Mouse (Mus musculus): ENCODE measurements around the gene Metap1d.

The Metap1d gene

DNA sequence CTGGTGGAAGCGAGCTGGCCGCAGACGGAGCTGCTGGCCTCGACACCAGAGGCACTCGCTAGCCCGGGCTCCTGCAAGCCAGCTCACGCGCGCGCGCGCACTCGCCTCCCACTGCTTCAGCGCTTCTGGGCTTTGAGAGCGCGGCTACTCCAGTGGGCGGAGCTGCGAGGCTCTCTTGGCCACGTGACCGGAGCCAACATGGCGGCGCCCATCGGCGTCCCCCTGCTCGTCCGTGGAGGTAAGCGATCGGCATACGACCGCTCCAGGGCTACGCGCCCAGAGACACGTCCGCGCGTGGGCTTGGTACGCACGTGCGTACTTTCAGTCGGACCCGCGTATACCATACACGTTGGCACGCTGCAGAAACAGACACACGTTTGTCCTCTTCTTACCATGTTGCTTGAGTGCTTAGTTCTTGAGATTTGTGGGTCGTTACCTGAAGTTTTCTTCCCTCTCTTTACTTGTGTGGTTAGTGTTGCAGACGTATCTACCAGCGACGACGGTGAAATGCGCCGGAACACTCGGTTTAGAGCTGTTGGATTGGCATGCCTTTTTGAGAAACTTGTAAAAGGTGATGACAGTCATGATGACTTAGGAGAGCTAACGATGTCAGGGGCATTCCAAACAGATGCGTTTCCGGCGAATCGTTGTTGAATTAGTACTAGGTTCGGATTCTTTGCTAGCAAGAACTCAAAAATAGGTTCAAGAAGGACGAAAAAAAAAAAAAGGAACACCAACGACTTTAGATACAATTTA is at the start of gene Metap1d:
Gene Metap1d (plus strand): TSS at position 116 of the 756 bp plus-strand sequence.
- peak; percentile 91 for DNase-seq (ENCODE audit: low read depth)

DNA sequence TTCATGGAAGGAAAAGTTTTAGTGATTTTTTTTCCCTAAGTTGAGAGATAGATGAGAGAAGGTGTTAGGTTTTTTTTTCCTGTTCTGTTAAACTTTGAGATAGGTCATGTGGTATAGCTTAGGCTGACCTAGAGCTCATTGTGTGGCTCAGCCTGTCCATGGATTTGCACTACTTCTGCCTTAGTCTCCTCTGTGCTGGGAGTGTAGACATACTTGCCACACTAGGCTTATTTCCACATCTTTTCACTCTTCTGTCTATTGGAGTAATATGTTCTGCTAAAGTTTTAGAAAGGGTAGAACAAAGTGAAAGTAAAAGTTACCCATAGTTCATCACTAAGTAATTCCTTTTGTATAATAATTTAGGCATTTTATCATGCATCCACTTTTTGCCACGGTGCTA is 47.5 kb upstream of the Metap1d start:
- no peak for DNase-seq (ENCODE audit: low read depth)

DNA sequence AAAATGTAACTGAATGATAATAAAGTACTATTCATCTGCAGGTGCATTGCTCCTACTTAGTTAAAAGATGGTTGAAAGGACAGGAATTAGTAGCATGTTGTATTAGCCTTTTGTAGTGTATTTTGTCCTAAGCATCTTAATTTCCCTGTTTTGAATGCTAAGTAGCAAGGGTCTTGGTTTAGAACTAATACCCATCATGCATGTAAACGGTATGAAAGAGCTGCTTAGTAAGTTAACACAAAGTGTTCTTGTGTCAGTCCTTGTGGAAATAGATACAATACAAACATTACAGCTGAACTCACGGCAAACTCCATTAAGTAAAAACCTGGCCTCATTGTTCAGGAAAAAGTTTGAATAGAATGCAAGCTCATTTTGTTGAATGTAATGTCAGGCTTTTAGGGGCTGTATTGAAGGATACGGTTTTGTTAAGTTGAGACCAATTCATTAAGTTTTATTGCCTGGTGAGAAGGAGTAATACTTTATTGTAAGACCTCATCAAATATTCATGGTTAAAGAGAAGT is 34.3 kb upstream of the Metap1d start:
- DNase-seq (ENCODE audit: low read depth): no peak

DNA sequence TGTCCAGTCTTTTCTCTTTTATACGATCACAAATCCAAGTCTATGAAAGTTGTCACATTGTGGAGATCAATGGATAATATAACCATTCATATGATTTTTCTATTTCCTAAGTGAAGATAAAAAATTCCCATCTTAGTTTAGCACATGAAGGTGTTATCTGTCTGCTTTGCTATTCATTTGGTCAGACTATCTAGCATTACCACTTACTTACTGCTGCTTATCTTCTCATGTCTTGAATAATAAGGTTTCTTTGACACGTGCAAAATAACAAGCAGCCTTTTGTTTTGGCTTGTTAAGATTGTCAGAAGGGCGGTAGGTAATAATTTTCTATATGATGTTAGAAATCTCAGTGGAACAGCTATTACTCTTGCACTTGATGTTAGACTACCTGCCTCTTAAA is 33.7 kb upstream of the Metap1d start:
- DNase-seq (ENCODE audit: low read depth): peak; percentile 22

DNA sequence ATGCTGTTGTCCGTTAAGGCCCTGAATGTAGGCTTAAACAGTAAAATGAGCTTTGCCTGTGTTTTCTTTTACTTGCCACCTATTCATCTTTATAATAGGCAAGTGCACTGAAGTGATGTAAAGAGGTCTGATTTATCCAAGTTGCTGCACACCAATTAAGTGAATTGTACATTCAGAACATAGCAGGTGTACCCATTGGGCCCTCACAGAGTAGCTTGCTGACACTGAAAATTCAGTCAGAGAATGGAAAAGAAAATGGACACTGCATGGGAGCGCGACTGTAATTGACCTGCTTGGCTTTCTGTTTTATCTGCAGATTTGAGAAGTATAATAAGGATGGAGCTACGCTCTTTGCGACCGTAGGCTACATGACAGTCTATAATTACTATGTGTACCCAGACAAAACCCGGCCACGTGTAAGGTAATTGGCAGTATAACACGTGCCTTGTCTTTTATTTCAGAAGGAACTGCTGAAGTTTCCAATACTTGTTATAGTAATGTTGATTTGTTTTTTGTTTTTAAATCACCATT is 32.1 kb upstream of the Metap1d start:
- no peak for DNase-seq (ENCODE audit: low read depth)

DNA sequence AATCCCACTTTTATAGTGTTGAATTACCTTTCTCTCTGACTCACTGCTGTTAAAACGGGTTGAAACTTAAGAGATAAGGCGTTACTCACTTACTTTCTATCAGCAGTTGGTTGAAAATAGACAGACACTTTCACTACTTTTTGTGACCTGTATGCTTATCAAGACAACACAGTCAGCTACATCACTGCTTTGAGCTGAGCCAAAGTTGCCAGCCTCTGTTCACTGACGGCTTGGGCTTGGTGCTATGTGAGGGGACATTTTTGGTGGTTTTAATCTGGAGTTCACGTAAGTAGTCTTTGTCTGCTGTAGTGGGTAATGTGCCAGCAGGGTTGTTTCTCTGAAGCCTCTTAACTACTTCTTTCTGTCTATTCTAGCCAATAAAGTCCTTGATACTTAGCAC is 28.5 kb upstream of the Metap1d start:
- peak; percentile 69 for DNase-seq (ENCODE audit: low read depth)

DNA sequence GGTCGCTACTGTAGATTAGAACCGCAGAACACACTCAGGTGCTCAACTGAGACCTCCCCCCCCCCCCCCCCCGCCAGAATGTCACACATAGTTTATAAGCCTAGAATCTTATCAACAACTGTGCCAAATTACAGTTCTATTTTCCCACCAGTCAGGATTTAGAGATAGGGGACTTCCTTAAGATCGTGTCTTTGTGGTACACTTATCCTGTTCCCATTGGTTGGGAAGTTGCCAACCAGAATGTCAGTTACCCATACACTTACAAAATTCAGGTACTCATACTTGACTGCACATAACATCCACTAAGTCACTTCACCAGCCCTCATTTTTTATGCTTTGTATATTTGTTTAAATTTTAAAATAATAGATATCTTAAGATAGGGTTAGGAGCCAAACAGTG is 17.6 kb upstream of the Metap1d start:
- DNase-seq (ENCODE audit: low read depth): no peak

DNA sequence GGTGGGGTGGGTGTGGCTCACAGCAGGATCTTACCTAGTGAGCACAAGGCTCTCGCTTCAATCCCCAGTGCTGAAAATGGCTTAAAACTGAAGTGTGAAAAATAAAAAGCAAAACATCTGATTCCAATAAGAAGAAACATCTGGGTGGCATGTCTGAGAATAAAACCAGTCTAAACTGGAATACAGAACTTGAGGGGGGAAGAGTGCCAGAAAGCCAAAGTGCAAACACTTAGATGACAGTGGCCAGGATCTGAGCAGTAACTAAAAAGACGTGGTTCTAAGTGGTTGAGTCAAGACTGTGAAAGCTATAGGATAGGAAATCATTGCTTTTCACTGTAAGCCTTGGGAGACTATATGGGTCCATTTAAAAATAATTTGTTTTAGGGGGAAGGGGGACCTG is 9.7 kb upstream of the Metap1d start:
- DNase-seq (ENCODE audit: low read depth): no peak

DNA sequence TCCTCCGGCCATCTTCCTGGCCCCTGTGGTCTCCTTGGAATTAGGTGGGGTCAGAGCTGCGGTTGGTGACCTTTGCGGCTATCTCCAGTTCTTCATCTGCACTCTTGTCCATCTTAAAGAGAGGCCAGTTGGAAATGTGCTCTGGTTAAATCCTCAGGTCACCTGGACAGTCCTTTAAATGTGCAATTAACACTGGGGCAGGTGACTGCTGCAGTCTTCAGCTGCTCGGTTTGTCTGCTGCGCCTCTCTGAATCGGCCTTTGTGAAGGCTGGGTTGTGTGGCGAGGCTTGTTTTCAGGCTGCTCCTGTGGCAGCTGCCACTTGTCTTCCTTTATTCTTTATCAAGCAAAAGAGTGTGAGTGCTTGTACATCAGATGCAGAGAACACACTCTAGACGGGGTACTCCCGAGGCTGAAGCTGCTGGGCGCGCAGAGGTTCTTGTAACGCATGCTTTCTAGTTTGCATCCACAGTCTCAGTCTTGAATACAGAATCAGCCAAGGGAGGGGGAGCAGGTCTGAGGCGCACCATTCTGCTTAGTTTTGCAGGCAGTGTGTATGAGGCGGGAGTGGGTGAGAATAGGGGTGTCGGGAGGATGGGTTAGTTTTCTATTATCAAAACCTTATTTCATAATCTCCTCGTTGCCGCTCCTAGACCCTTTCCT is 7.4 kb upstream of the Metap1d start:
- DNase-seq (ENCODE audit: low read depth): no peak

DNA sequence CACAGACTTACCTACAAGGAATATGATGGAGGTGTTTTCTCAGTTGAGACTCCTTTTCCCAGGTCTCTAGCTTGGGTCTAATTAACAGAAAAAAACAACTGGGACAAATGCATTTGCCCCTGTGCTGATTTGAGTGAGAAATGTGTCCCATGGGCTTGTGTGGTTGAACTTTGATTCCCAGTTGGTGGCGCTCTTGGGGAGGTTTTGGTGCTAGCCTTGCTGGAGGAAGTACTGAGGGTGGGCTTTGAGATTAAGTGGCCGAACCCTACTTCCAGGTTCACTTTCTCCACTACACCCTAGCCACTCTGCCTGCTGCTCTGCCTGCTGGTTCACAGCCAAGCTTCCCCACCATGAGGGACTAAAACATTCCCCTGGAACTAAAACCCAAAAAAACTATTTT is 3.5 kb upstream of the Metap1d start:
- DNase-seq (ENCODE audit: low read depth): no peak

DNA sequence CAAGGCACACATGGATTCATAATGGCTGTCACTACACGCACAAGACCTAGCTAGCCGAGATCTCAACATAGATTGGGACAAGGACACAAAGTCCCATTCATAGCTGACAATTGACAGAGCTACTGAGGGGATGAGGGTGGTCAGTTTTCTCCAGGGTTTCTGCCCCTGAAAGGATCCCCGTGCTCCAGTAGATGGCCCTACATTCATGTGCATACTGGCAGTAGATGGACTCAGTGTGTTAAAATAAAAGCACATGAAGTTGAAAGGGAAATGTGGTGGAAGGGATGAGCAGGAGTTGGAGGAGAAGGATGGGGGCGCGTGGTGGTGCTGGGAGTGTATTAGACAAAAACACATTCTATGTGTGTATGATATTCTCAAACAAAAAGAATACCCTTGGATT is 1.3 kb upstream of the Metap1d start:
- no peak for DNase-seq (ENCODE audit: low read depth)

DNA sequence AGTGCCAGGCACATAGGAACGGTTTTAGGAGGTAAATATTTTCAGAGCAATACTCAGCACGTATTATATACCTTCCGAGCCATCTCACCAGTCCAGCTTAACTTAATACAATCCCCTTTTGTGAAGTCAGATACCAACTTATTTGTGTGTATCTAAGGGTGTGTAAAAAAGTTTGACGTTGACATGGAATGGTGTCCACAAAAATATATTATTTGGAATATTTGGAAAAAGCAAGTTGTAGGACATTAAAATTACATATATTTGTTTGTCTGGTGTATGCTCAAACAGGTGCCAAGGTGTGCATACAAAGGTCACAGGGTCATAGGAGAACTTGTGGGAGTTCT is 813 bp downstream of the Metap1d start:
- no peak for DNase-seq (ENCODE audit: low read depth)

DNA sequence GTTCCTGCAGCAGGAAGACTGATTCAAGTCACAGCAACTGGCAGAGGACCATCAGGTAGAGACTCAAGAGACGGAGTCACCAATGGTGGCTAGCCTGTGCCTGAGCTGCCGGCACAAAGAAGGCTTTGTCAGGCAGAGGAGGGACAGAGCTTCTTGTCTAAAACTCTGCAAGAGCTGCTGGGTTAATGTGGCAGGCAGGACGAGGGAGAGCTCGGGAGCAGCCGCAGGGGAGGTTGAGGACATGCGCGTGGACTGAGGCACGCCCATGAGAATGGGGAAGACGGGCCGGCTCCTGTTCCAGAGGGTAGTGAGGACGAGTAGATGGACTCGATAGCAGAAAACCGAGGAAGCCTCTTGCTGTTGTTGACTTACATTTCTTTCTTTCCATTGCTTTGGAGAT is 5.5 kb downstream of the Metap1d start:
- no peak for DNase-seq (ENCODE audit: low read depth)

DNA sequence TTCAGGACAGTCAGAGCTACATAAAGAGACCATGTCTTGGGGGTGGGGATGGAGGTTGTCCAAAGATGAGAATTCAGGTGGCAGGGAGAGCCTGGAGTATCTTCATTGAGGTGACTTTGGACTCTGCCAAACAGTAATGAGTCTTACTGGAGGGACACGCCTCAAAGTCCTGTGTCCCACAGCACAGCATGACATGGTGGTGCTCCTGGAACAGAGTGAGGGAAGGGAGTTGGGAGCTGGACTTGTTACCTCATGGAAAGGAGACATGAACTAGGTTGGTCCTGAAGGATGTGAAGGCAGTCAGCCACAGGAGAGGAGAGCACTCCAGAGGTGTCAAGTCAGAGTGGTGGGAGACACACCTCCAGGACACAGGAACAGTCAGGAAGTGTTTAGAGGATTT is 6.6 kb downstream of the Metap1d start:
- no peak for DNase-seq (ENCODE audit: low read depth)

DNA sequence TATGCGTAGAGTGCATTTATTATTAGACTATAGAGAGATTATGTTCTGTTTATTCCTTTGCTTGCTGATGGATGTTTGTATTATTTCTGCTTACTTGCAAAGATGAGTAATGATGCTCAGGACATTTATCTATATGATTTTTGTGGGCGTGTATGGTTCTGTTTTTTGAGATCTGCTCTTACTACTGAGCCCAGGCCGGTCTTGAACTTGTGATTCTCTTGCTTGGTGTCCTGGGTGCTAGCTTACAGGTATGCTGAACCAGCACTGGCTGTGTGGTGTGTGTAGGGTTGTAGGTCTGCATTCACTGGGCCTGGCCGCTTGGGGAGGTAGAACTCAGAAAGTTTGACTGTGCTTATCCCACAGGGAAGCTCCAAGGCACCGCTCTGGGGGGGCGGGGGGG is 8.1 kb downstream of the Metap1d start:
- DNase-seq (ENCODE audit: low read depth): no peak

DNA sequence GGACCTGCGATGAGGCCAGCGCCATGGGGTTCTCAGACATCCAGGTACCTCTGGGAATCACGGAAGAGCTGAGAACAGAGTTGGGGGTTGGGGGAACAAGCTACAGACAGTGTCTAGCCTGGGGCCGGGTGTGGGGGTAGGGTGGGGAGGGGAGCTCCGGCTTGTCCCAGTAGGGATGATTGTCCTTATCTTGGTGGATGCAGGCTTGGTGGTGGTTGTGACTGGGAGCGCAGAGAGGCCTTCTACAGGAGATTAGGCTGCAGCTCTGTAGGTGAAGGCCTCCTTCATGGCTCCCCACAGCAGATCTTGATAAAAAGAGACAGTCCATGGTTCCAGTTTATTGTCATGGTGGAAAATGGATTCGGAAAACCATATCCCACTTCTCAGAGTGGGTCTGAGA is 8.5 kb downstream of the Metap1d start:
- peak; percentile 86 for DNase-seq (ENCODE audit: low read depth)

DNA sequence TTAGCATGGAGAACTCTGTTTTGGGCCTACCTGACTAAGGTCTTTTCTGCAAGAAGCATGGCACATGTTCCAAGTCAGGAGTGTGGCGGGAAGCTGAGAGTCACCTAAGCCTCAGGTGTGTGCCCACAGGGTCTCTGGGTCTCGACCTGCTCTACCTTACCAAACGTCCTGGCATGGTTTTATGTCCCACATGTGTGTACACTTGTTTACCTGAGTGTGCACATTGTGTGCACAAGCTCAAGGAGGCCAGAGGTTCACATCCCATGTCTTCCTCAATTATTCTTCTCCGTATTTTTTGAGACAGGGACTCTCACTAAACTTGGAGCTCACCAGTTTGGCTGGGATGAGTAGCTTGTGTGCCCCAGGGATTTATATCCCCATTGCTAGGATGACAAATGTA is 9.0 kb downstream of the Metap1d start:
- no peak for DNase-seq (ENCODE audit: low read depth)

DNA sequence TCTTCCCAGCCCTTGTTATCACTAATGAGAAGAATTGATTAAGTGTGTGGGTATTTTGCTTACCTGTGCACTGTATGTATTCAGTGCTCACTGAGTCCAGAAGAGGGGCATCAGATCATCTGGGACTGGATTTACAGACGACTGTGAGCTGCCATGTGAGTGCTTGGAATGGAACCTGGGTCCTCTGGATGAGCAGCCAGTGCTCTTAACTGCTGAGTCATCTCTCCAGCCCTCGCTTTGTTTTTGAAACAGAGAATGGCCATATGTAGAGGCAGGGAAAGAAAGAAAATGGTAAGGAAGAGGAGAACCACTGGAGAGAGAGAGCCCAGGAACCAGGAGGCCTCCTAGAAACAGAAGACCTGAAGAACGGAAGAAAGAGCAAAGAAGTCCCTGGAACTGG is 9.5 kb downstream of the Metap1d start:
- no peak for DNase-seq (ENCODE audit: low read depth)

DNA sequence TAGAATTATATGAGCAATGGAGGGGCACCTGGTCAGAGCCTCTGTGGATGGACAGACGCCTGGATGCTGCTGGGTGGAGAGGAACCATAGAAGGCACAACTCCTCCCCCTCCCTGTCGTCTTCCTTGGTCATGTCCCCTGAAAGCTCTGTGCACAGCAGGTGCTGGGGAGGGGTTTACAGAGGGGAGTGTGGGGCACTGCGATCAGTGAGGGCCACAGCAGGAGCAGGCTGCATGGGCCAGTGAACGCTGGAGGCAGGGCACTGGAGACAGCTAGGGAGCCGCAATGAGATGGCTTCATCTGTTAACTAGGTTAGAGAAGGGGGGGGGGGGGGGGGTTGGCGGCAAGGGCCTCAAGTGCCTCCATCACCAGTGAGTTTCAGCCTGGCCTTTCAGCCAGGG is 13.0 kb downstream of the Metap1d start:
- DNase-seq (ENCODE audit: low read depth): no peak

DNA sequence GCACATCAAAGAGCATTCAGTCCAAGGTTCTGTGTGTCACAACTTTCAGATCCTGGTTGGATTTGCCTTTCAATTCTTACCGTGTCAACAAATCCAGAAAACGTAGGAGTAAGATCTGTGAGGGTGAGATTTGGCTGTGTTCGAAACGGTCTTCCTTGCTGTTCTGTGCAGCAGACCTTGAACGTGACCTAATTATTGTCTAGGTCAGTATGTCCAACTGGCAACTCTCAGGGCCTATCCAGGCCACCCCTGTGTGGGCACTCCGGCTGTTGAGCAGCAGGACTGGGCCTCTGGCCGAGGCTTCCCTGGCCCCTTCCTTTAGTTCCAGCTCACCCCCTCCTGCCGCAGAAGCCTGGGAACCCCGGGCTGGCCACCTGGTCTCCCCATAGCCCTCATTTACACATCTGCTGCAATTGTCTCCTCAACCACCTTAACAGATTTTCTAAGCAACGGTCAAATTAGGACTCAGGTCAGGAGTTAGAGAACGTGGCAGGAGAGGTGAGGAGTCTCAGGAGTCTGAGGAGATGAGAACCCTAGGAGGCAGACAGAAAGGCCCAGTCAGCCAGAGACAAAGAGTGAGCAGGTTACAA is 13.9 kb downstream of the Metap1d start:
- no peak for DNase-seq (ENCODE audit: low read depth)

DNA sequence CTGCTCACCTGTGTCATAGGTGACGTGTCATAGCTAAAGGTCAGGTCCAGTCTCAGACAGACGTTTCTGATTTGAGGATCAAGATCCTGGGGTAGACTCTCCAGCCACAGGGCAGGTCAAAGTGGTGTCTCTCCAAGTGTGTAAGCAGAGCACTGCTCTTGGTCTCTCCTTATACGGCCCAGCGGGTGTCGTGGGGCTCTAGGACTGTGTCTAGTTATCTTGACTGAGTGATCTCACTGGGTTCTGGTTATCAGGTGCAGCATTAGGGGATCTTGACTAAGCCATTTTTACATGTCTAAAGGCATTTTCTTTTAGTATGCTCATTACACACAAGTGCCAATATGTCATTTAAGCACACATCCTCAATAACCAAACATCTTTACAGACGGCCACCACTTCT is 18.0 kb downstream of the Metap1d start:
- DNase-seq (ENCODE audit: low read depth): no peak

DNA sequence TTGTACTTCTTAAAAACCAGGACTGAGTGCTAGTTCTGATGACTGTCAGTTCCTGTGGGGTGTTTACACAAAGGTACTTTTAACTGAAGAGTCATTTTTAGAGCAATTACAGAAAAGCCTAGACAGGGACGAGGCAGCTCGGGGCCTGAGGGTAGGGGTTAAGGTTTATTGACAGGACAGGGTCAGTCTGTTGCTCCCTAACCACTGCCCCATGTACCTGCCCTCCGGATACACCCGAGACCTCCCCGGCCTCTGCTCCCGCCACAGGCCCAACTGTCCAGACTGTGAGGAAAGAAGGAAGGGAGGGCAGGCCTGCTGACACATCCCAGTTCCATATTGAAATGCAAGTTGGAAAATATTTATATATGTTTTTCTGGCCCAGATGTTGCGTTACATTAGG is 20.8 kb downstream of the Metap1d start:
- DNase-seq (ENCODE audit: low read depth): no peak

DNA sequence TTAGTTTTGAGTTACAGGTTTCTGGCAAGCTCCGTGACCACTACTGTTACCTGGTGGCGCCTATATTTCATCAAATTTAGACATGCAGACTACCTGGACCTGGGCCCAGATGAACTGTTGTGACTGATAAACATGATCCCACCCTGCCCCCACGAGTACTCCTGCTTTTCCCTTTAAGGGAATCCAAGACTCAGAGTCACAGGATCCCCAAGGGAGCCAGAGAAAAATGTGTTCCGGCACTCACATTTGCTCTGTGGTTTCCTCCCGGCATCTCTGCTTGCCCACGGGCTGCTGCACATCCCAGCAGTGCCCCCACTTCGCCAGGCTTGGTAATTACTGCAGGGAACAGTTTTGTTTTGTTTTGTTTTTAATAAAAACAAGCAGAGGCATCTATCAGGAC is 21.3 kb downstream of the Metap1d start:
- DNase-seq (ENCODE audit: low read depth): no peak

Measured in c-Kit-positive CD71-positive TER-119-negative erythroid progenitor cells, embryonic 14.5 days (primary cell).